Comparison of ENCODE assay signal across 8 mouse cellular contexts in genomic region chr2:25574579-25575431, GRCm38 (mm10). TPM values are rescaled to one million over a fixed set of nuclear protein-coding genes. Genes with fewer than 3 reads are reported as not detected.
DNase-seq lines count a peak whose midpoint lies in the region; ATAC-seq lines count a peak whose summit lies in the region.

Gene Mamdc4, minus strand, starts transcription at chr2:25574845.
Gene Phpt1, minus strand, starts transcription at chr2:25575224.

- H3K36me3 ChIP-seq in heart, embryonic 10.5 days: peaks cover 33% of the 10 kb centered on the region
- H3K36me3 ChIP-seq in kidney, embryonic 15.5 days: peaks cover 32% of the 10 kb centered on the region

- H3K27me3 ChIP-seq in heart, embryonic 10.5 days (ENCODE audit: insufficient read depth, poor library complexity, severe bottlenecking): peaks cover 45% of the 10 kb centered on the region
- H3K27me3 ChIP-seq in kidney, embryonic 15.5 days: peaks cover 41% of the 10 kb centered on the region

- peak within 1 kb of the TSS; percentile 96 for H3K27ac ChIP-seq in heart, embryonic 10.5 days
- peak within 1 kb of the TSS; percentile 95 for H3K27ac ChIP-seq in kidney, embryonic 15.5 days

- peak within 1 kb of the TSS; percentile 64 for H3K9ac ChIP-seq in kidney, embryonic 15.5 days

- no peaks in the 10 kb centered on the region for H3K9me3 ChIP-seq in heart, embryonic 10.5 days
- H3K9me3 ChIP-seq in kidney, embryonic 15.5 days (replicated peaks): no peaks in the 10 kb centered on the region

- peaks cover 62% of the 10 kb centered on the region for H3K4me1 ChIP-seq in heart, embryonic 10.5 days
- peaks cover 56% of the 10 kb centered on the region for H3K4me1 ChIP-seq in kidney, embryonic 15.5 days

- peak within 1 kb of the TSS; percentile 66 for H3K4me3 ChIP-seq in heart, embryonic 10.5 days
- peak within 1 kb of the TSS; percentile 65 for H3K4me3 ChIP-seq in kidney, embryonic 15.5 days (replicated peaks)

- ATAC-seq in erythroblast, adult 5-6 weeks (replicated peaks; ENCODE audit: low FRiP score, poor library complexity, severe bottlenecking): peak; percentile 90
- ATAC-seq in kidney, embryonic 15.5 days (replicated peaks; ENCODE audit: low FRiP score): peak; percentile 98
- peak; percentile 91 for ATAC-seq in monocyte, adult 5-6 weeks (replicated peaks; ENCODE audit: insufficient number of reproducible peaks, low FRiP score, low TSS enrichment, poor library complexity, severe bottlenecking)

- peak within 1 kb of the TSS; percentile 90 for H3K4me2 ChIP-seq in kidney, embryonic 15.5 days

- DNase-seq in B cell, adult 2 months: peak; percentile 98 to 99
- peak; percentile 100 for DNase-seq in brain, adult 2 months (ENCODE audit: low read depth, low spot score)
- peak; percentile 99 for DNase-seq in heart, embryonic 10.5 days (ENCODE audit: low spot score)
- peak; percentile 95 for DNase-seq in liver
- peak; percentile 91 to 94 for DNase-seq in spleen, postnatal 4 days (ENCODE audit: low spot score in 2 of 2)

- WGBS in heart, embryonic 10.5 days: under 1% methylated on average over 44 of the region's 45 CpGs
- under 1% methylated on average over 43 of the region's 45 CpGs for WGBS in kidney, embryonic 15.5 days

RNA-seq across cellular contexts. Expression of gene Mamdc4, which starts in this region (rescaled TPM):
- total RNA-seq in erythroblast, adult 5-6 weeks (2015; ENCODE audit: low replicate concordance): 2.5 and 7.1 TPM in 2 replicates
- total RNA-seq in erythroblast, adult 5-6 weeks (2017; ENCODE audit: low replicate concordance): 4.3 and 4.5 TPM in 2 replicates
- 1.6 and 3.7 TPM in 2 replicates for polyA plus RNA-seq in heart, embryonic 10.5 days (2016; fragmentation: Nextera tagmentation; extraction: Ambion mirVana)
- polyA plus RNA-seq in kidney, embryonic 15.5 days (2015; fragmentation: Nextera tagmentation; extraction: Ambion mirVana): 8.4 and 10.1 TPM in 2 replicates
- total RNA-seq in monocyte, adult 5-6 weeks (2017): 2.8 to 6.2 TPM in 2 of 3 replicates, not detected in the other

RNA-seq across cellular contexts. Expression of gene Phpt1, which starts in this region (rescaled TPM):
- 0.96 and 7.1 TPM in 2 replicates for total RNA-seq in erythroblast, adult 5-6 weeks (2015; ENCODE audit: low replicate concordance)
- total RNA-seq in erythroblast, adult 5-6 weeks (2017; ENCODE audit: low replicate concordance): 2.1 TPM in 1 of 2 replicates, not detected in the other
- 160 and 170 TPM in 2 replicates for polyA plus RNA-seq in heart, embryonic 10.5 days (2016; fragmentation: Nextera tagmentation; extraction: Ambion mirVana)
- polyA plus RNA-seq in kidney, embryonic 15.5 days (2015; fragmentation: Nextera tagmentation; extraction: Ambion mirVana): 184 and 197 TPM in 2 replicates
- 0.67 to 1.9 TPM (median 1.1 TPM) in 3 replicates for total RNA-seq in monocyte, adult 5-6 weeks (2017)

Comparison
In these comparisons a context has a peak if more than half of its experiments do, and no peak if none do; other contexts are left out.
1. Peak in every context shown above with its lines: DNase-seq, ATAC-seq, H3K4me3 ChIP-seq and H3K27ac ChIP-seq.